Mouse (Mus musculus) olfactory bulb, adult 2 months (tissue): ENCODE measurements around the gene Slc27a4. TPM values are rescaled to one million over a fixed set of nuclear protein-coding genes. Genes with fewer than 3 reads are reported as not detected.
A peak's percentile ranks its signal among the peaks of the same experiment; 100 is the strongest.
"Not testable (repeated sequence)": the region's sequence is repeated elsewhere in the genome, so short reads cannot be mapped to it uniquely, and the experiment has no call there.

Experiments
- H3K27ac ChIP-seq: fragments of 200-500 bp; 2 replicates; pipeline ENCODE4 v1.5.1; 2012; ENCODE audit warnings: low read depth, low read length; ENCODE audit not compliant: insufficient read depth
- H3K4me1 ChIP-seq: fragments of 200-500 bp; 2 replicates; pipeline ENCODE4 v1.6.1; 2012; ENCODE audit warnings: low read length; ENCODE audit not compliant: control insufficient read depth, insufficient read depth
- H3K4me3 ChIP-seq: fragments of 200-500 bp; 2 replicates; pipeline ENCODE4 v1.5.1; 2012; ENCODE audit warnings: mild to moderate bottlenecking, low read depth, low read length, moderate library complexity; ENCODE audit not compliant: insufficient read depth
- CTCF ChIP-seq: fragments of 200-500 bp; IDR thresholded peaks from 2 replicates; pipeline ENCODE4 v1.5.1; 2012; ENCODE audit warnings: low read depth, mild to moderate bottlenecking, low read length, moderate library complexity; ENCODE audit not compliant: insufficient read depth
- POLR2A ChIP-seq: fragments of 200-500 bp; IDR thresholded peaks from 2 replicates; pipeline ENCODE4 v1.6.1; 2012; ENCODE audit warnings: mild to moderate bottlenecking, low read depth, low read length, moderate library complexity; ENCODE audit not compliant: insufficient read depth
- WGBS: fragments of 180-500 bp; shearing (Covaris S2); methylation state at CpG from one replicate; pipeline ENCODE4 v1.1.7; 2018; 5-methylcytosine and 5-hydroxymethylcytosine counted together
- polyA plus RNA-seq: library from polyadenylated mRNA; stranded (reverse); fragments of >200 nt; gene quantifications from 2 replicates; pipeline ENCODE4 v1.2.4, GENCODE M21; 2012; ENCODE audit warnings: low replicate concordance; ENCODE audit not compliant: missing spikeins, insufficient read depth, insufficient read length

Gene Slc27a4
- polyA plus RNA-seq: not detected in 2 replicates

- WGBS: 4% methylated on average over 26 of the region's 28 CpGs
- TF ChIP-seq CTCF (no peak), POLR2A (peak; percentile 90)
- Histone ChIP-seq H3K4me1 (peaks cover 11% of the 10 kb centered on the region), H3K4me3 (peak within 1 kb of the TSS; percentile 95), H3K27ac (peak within 1 kb of the TSS; percentile 58)
Observed at GRCm38 (mm10) chr2:29802075-29802826, at the start of gene Slc27a4. Gene Slc27a4 (plus strand): TSS chr2:29802634.

DNA sequence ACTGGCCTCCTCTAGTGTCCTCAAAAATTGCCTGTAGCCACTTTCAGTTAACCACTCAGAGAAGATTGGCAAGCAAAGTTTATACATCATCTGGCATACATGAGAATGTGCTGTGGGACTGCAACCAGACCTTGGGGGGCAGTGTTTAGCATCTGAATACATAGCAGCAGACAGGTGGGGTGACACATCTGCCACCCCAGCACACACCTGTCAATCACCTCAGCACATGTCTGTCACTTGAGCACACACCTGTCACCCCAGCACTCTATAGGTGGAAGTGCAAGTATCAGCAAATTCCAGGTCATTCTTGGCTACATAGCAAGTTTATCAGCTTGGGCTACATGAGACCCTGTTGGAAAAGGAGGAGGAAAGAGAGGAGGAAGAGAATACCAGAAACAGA lies 46.7 kb upstream of the Slc27a4 start:
- Histone ChIP-seq H3K4me1 (no peaks in the 10 kb centered on the region), H3K4me3 (no peak overlapping the region), H3K27ac (no peak overlapping the region)
- TF ChIP-seq POLR2A: no peak

- TF ChIP-seq POLR2A (no peak), CTCF (0 out of 2 replicates have a peak, but pooled peaks have one; percentile 43)
- Histone ChIP-seq H3K27ac (no peak overlapping the region), H3K4me3 (no peak overlapping the region), H3K4me1 (no peaks in the 10 kb centered on the region)
- 0% methylated on average over 1 of the region's 1 CpGs for WGBS
Observed at GRCm38 (mm10) chr2:29764831-29765230, 37.6 kb upstream of the Slc27a4 start.

DNA sequence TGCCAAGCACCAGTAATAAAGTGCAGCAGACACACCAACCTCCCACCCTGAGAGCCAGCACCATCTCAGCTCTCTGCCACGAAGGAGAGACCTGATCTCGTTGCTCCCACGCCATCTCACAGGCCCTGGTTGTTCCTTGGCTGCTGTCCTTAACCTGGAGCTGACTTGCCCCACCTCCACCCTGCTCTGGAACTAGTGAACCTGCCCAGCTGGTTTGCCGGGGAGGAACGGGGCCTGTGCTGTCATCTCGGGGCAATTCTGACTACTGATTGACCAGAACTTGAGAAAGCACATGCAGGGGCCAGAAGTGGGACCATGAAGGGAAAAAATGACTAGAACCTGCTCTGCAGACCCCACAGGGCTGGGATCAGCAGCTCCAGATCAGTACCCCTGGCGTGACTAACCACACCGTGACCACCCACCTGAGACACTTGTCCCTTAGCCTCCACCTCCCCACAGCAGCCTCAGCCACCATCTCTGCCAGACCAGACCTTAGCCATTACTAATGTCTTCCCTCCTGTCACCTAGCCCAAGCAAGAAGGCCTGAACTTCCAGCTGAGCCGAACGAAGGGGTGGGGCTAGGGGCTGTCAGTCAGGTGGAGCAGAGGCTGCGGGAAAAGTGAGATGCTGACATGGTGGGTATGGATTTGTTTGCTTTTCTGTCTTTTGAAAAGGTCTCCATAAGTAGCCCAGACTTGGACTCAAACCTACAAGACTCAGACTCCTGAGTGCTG lies 34.3 kb upstream of the Slc27a4 start:
- WGBS: 75% methylated on average over 11 of the region's 11 CpGs
- TF ChIP-seq CTCF: no peak
- no peak for TF ChIP-seq POLR2A
- Histone ChIP-seq H3K4me3 (no peak overlapping the region), H3K27ac (no peak overlapping the region), H3K4me1 (no peaks in the 10 kb centered on the region)

- TF ChIP-seq POLR2A (no peak), CTCF (no peak)
- no peak overlapping the region for H3K4me3 ChIP-seq
- H3K27ac ChIP-seq: no peak overlapping the region
- 68% methylated on average over 9 of the region's 9 CpGs for WGBS
- no peaks in the 10 kb centered on the region for H3K4me1 ChIP-seq
Observed at GRCm38 (mm10) chr2:29768901-29769300, 33.5 kb upstream of the Slc27a4 start.

DNA sequence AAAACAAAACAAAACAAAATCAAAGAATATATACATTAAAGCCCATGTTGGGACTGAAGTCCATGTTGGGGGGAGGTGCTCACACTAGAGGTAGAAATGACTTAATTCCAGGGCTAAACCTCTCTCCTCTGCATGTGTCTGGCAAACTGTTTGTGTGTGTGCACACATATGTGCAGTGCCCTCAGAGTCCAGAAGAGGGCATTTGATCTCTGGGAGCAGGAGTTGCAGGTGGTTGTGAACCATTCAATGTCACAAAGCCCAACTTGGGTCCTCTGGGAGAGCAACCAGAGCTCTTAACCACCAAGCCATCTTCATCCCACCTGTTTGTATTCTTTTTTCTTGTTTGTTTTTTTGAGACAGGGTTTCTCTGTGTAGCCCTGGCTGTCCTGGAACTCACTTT lies 32.3 kb upstream of the Slc27a4 start:
- Histone ChIP-seq H3K4me1 (no peaks in the 10 kb centered on the region), H3K4me3 (no peak overlapping the region)
- TF ChIP-seq CTCF: no peak
- no peak for TF ChIP-seq POLR2A

DNA sequence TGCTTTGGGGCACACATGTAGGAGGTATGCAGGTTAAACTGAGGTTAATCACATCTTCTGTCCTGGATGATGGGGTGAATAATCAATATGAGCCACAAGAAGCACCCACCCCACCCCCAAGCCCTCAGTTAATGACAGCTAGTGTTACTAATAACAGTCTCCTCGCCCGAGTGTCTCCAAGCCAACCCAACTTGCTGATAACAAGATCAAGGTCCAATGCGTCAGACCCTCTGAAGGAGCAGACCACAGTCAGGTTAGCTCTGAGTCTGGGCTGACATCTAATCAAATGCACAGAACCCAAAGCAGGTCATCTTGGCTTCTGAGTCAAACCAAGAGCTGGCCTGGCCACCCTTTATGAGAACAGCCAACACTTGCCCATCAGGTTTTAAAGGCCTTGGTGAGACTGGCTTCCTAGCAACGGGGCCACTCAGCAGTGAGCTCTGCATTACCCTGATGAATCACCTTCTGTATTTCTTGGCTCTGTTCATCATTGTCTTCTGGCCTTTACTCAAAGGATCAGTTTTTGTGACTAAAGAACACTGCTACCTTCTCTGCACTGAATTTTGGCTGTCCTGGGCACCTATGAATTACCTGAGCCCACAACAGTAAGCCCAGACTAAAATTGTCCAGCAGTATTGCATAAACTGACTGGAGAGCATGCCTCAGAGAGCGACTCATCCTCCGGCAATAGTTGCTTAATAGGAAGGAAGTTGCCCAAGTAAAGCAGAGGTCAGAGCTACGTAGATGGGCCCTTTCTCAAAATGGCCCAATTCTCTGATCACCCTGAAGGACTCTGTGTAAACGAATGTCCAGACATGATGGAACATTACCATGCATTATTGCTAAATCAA lies 30.6 kb upstream of the Slc27a4 start:
- Histone ChIP-seq H3K4me3 (no peak overlapping the region), H3K4me1 (no peaks in the 10 kb centered on the region), H3K27ac (no peak overlapping the region)
- 81% methylated on average over 8 of the region's 8 CpGs for WGBS
- TF ChIP-seq CTCF (no peak), POLR2A (no peak)

More for the DNA sequence above, 32.3 kb upstream of the Slc27a4 start:
- H3K27ac ChIP-seq: no peak overlapping the region

- WGBS: 95% methylated on average over 4 of the region's 4 CpGs
- no peak overlapping the region for H3K4me3 ChIP-seq
- no peak overlapping the region for H3K27ac ChIP-seq
- H3K4me1 ChIP-seq: no peaks in the 10 kb centered on the region
- TF ChIP-seq POLR2A (no peak), CTCF (no peak)
Observed at GRCm38 (mm10) chr2:29773323-29773722, 29.1 kb upstream of the Slc27a4 start.

DNA sequence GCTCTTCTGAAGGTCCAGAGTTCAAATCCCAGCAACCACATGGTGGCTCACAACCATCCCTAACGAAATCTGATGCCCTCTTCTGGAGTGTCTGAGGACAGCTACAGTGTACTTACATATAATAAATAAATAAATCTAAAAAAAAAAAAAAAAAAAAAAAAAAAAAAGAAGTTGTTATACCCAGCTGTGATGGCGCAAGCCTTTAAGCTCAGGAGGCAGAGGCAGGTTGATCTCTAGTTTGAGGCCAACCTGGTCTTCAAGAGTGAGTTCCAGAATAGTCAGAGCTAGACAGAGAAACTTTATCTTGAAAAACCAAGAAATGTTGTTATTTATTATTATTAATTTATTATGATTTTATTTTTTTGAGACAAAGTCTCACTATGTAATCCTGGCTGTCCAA lies 21.2 kb upstream of the Slc27a4 start:
- 97% methylated on average over 2 of the region's 2 CpGs for WGBS
- H3K27ac ChIP-seq, H3K4me3 ChIP-seq, H3K4me1 ChIP-seq: not testable (repeated sequence)
